Mouse (Mus musculus) neural tube, embryonic 15.5 days (tissue): ENCODE data around the gene Clic4. TPM values are rescaled to one million over a fixed set of nuclear protein-coding genes. Genes with fewer than 3 reads are reported as not detected.
A peak's percentile ranks its signal among the peaks of the same experiment; 100 is the strongest.

Experiments used
- ATAC-seq: fragments of 200-750 bp; cut with Nextera tagmentation; 2 replicates; pipeline ENCODE4 v1.8.0; 2017; ENCODE audit warnings: mild to moderate bottlenecking, moderate TSS enrichment, moderate library complexity; ENCODE audit not compliant: low FRiP score
- H3K27ac ChIP-seq: fragments of 300-500 bp; sonication (generic); replicated peaks from 2 replicates; pipeline ENCODE4 v1.5.1; 2015; ENCODE audit warnings: mild to moderate bottlenecking, inconsistent platforms
- H3K27me3 ChIP-seq: fragments of 300-500 bp; sonication (generic); replicated peaks from 2 replicates; pipeline ENCODE4 v1.6.1; 2015; ENCODE audit warnings: inconsistent platforms
- H3K36me3 ChIP-seq: fragments of 300-500 bp; sonication (generic); 2 replicates; pipeline ENCODE4 v1.6.1; 2015; ENCODE audit warnings: inconsistent platforms
- H3K4me1 ChIP-seq: fragments of 300-500 bp; sonication (generic); 2 replicates; pipeline ENCODE4 v1.6.1; 2015; ENCODE audit warnings: inconsistent platforms
- H3K4me2 ChIP-seq: fragments of 300-500 bp; sonication (generic); 2 replicates; pipeline ENCODE4 v1.6.1; 2015; ENCODE audit warnings: inconsistent platforms, mild to moderate bottlenecking, moderate library complexity
- H3K4me3 ChIP-seq: fragments of 300-500 bp; sonication (generic); replicated peaks from 2 replicates; pipeline ENCODE4 v1.5.1; 2015; ENCODE audit warnings: mild to moderate bottlenecking, inconsistent platforms
- H3K9ac ChIP-seq: fragments of 300-500 bp; sonication (generic); replicated peaks from 2 replicates; pipeline ENCODE4 v1.6.1; 2015; ENCODE audit warnings: mild to moderate bottlenecking, inconsistent platforms
- H3K9me3 ChIP-seq: fragments of 300-500 bp; sonication (generic); replicated peaks from 2 replicates; pipeline ENCODE4 v1.6.1; 2016; ENCODE audit warnings: inconsistent platforms
- WGBS: fragments of 180-500 bp; shearing (Covaris S2); methylation state at CpG from one replicate; pipeline ENCODE4 v1.1.7; 2015; ENCODE audit warnings: mixed read lengths; 5-methylcytosine and 5-hydroxymethylcytosine counted together
- polyA plus RNA-seq: library from polyadenylated mRNA; unstranded; fragments of >200 nt; fragmentation: Nextera tagmentation; extraction: Ambion mirVana; gene quantifications from 2 replicates; pipeline ENCODE4 v1.2.1, GENCODE M21; 2015

Clic4 gene
- polyA plus RNA-seq, 1 experiment from 2014 or later, result 45.3 TPM

GRCm38 (mm10) chr4:135274761-135275160 is 2.1 kb upstream of the Clic4 start:
- H3K4me3 ChIP-seq, result no peak overlapping the region
- peaks cover 9% of the 10 kb centered on the region; the same call in 1 of the 2 replicates for H3K27me3 ChIP-seq
- H3K36me3 ChIP-seq, result no peaks in the 10 kb centered on the region
- 79% methylated on average over 7 of the region's 7 CpGs for WGBS
- H3K4me1 ChIP-seq, result peaks cover 29% of the 10 kb centered on the region
- no peak overlapping the region for H3K9ac ChIP-seq
- H3K4me2 ChIP-seq, result no peak overlapping the region
- H3K9me3 ChIP-seq, result no peaks in the 10 kb centered on the region
- no peak overlapping the region for H3K27ac ChIP-seq
- ATAC-seq, result no peak

- WGBS, result 3% methylated on average over 17 of the region's 17 CpGs
- ATAC-seq, result no peak
- no peak overlapping the region for H3K27ac ChIP-seq
These were observed 681 bp upstream of the Clic4 start for GRCm38 (mm10) chr4:135273307-135273682.

GRCm38 (mm10) chr4:135271881-135272616 is 565 bp downstream of the Clic4 start:
- Histone ChIP-seq H3K4me1 (peaks cover 46% of the 10 kb centered on the region), H3K36me3 (no peaks in the 10 kb centered on the region), H3K27ac (peak overlapping the region; percentile 92), H3K9ac (peak overlapping the region; percentile 90), H3K4me2 (peak overlapping the region; percentile 79), H3K9me3 (no peaks in the 10 kb centered on the region), H3K27me3 (peaks cover 9% of the 10 kb centered on the region; the same call in 1 of the 2 replicates), H3K4me3 (peak overlapping the region; percentile 66)
- ATAC-seq, result peak; percentile 77
- under 1% methylated on average over 66 of the region's 67 CpGs for WGBS

More at GRCm38 (mm10) chr4:135273307-135273682, 681 bp upstream of the Clic4 start:
- Histone ChIP-seq H3K9ac (peak overlapping the region; percentile 12; the same call in 1 of the 2 replicates), H3K27me3 (peaks cover 9% of the 10 kb centered on the region; the same call in 1 of the 2 replicates), H3K4me2 (peak overlapping the region; percentile 79), H3K4me1 (peaks cover 35% of the 10 kb centered on the region), H3K36me3 (no peaks in the 10 kb centered on the region), H3K9me3 (no peaks in the 10 kb centered on the region), H3K4me3 (peak overlapping the region; percentile 66)

GRCm38 (mm10) chr4:135271419-135271828 is 1.2 kb downstream of the Clic4 start:
- Histone ChIP-seq H3K36me3 (no peaks in the 10 kb centered on the region), H3K4me3 (peak overlapping the region; percentile 66), H3K27me3 (peaks cover 9% of the 10 kb centered on the region; the same call in 1 of the 2 replicates), H3K4me2 (peak overlapping the region; percentile 79), H3K9me3 (no peaks in the 10 kb centered on the region), H3K27ac (peak overlapping the region; percentile 60; the same call in 1 of the 2 replicates), H3K9ac (peak overlapping the region; percentile 90), H3K4me1 (peaks cover 50% of the 10 kb centered on the region)
- under 1% methylated on average over 20 of the region's 20 CpGs for WGBS
- no peak for ATAC-seq

- Histone ChIP-seq H3K27ac (no peak overlapping the region), H3K4me2 (peak overlapping the region; percentile 79), H3K4me3 (peak overlapping the region; percentile 66), H3K9ac (no peak overlapping the region), H3K9me3 (no peaks in the 10 kb centered on the region), H3K27me3 (peaks cover 8% of the 10 kb centered on the region; the same call in 1 of the 2 replicates), H3K4me1 (peaks cover 53% of the 10 kb centered on the region), H3K36me3 (no peaks in the 10 kb centered on the region)
- 64% methylated on average over 8 of the region's 8 CpGs for WGBS
- ATAC-seq, result no peak
These were observed 2.1 kb downstream of the Clic4 start for GRCm38 (mm10) chr4:135270476-135270875.

- Histone ChIP-seq H3K36me3 (no peaks in the 10 kb centered on the region), H3K27me3 (0 out of 2 replicates have a peak, but pooled peaks cover 2% of the 10 kb centered on the region), H3K9me3 (no peaks in the 10 kb centered on the region), H3K9ac (no peak overlapping the region), H3K4me1 (peaks cover 58% of the 10 kb centered on the region), H3K4me2 (peak overlapping the region; percentile 79), H3K4me3 (no peak overlapping the region), H3K27ac (no peak overlapping the region)
- WGBS, result 48% methylated on average over 7 of the region's 7 CpGs
- no peak for ATAC-seq
These were observed 2.8 kb downstream of the Clic4 start for GRCm38 (mm10) chr4:135269656-135270341.

GRCm38 (mm10) chr4:135267521-135267920 is 5.1 kb downstream of the Clic4 start:
- 26% methylated on average over 8 of the region's 8 CpGs for WGBS
- Histone ChIP-seq H3K27me3 (no peaks in the 10 kb centered on the region), H3K9ac (no peak overlapping the region), H3K4me2 (peak overlapping the region; percentile 39), H3K36me3 (no peaks in the 10 kb centered on the region), H3K4me1 (peaks cover 51% of the 10 kb centered on the region), H3K9me3 (no peaks in the 10 kb centered on the region), H3K4me3 (peak overlapping the region; percentile 8; the same call in 1 of the 2 replicates), H3K27ac (no peak overlapping the region)
- ATAC-seq, result no peak

GRCm38 (mm10) chr4:135266987-135267386 is 5.6 kb downstream of the Clic4 start:
- Histone ChIP-seq H3K9me3 (no peaks in the 10 kb centered on the region), H3K9ac (no peak overlapping the region), H3K4me2 (peak overlapping the region; percentile 39), H3K4me1 (peaks cover 51% of the 10 kb centered on the region), H3K27ac (no peak overlapping the region), H3K27me3 (no peaks in the 10 kb centered on the region), H3K36me3 (no peaks in the 10 kb centered on the region), H3K4me3 (peak overlapping the region; percentile 8; the same call in 1 of the 2 replicates)
- no peak for ATAC-seq
- 67% methylated on average over 9 of the region's 9 CpGs for WGBS

GRCm38 (mm10) chr4:135260434-135260833 is 12.2 kb downstream of the Clic4 start:
- peak overlapping the region; percentile 13; the same call in 1 of the 2 replicates for H3K27ac ChIP-seq
- H3K4me2 ChIP-seq, result no peak overlapping the region
- no peak overlapping the region for H3K9ac ChIP-seq
- H3K4me1 ChIP-seq, result peaks cover 28% of the 10 kb centered on the region
- WGBS, result 56% methylated on average over 4 of the region's 4 CpGs
- no peaks in the 10 kb centered on the region for H3K27me3 ChIP-seq
- no peaks in the 10 kb centered on the region for H3K36me3 ChIP-seq
- no peaks in the 10 kb centered on the region for H3K9me3 ChIP-seq
- no peak overlapping the region for H3K4me3 ChIP-seq
- no peak for ATAC-seq

- WGBS, result 29% methylated on average over 7 of the region's 7 CpGs
- Histone ChIP-seq H3K36me3 (no peaks in the 10 kb centered on the region), H3K4me2 (peak overlapping the region; percentile 3), H3K27ac (peak overlapping the region; percentile 61), H3K4me3 (no peak overlapping the region), H3K9ac (no peak overlapping the region), H3K27me3 (no peaks in the 10 kb centered on the region), H3K4me1 (peaks cover 27% of the 10 kb centered on the region), H3K9me3 (no peaks in the 10 kb centered on the region)
- ATAC-seq, result no peak
These were observed 14.1 kb downstream of the Clic4 start for GRCm38 (mm10) chr4:135258521-135258920.

GRCm38 (mm10) chr4:135257881-135258476 is 14.6 kb downstream of the Clic4 start:
- peak overlapping the region; percentile 3; the same call in 1 of the 2 replicates for H3K4me2 ChIP-seq
- WGBS, result 35% methylated on average over 9 of the region's 9 CpGs
- peaks cover 27% of the 10 kb centered on the region for H3K4me1 ChIP-seq
- H3K9ac ChIP-seq, result no peak overlapping the region
- no peaks in the 10 kb centered on the region for H3K27me3 ChIP-seq
- no peak overlapping the region for H3K4me3 ChIP-seq
- no peaks in the 10 kb centered on the region for H3K9me3 ChIP-seq
- ATAC-seq, result peak; percentile 53; the same call in 1 of the 2 replicates
- H3K27ac ChIP-seq, result peak overlapping the region; percentile 61
- no peaks in the 10 kb centered on the region for H3K36me3 ChIP-seq
